In the genomic region with DNA sequence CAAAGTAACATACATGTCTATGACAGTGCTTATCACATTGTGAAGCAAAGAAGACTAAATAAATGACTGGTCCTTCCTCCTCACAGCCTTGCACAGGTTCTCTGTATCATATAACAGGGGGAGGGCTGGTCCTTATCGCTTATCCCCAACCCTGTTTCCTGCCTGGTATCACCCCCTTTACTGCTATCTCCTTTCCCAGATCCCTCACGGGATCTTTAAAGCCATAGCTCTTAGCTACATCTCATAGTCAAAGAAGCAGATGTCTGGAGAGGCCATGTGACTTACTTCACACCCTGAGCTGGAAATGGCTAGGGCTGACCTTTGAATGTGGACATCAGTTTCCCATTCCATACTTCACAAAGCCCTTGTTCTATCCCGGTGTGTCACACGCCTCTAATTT, we compare ENCODE assay signal across 23 mouse cellular contexts. TPM values are rescaled to one million over a fixed set of nuclear protein-coding genes. Genes with fewer than 3 reads are reported as not detected.
DNase-seq lines count a peak whose midpoint lies in the region; ATAC-seq and TF ChIP-seq lines count a peak whose summit lies in the region.
"Had no signal": no experiment of that assay in that cellular context is flagged by ENCODE, and none has a peak within 500 bp of the region (broad histone marks: within the 10 kb centered on the region; RNA-seq: fewer than 3 reads in every experiment).

No protein-coding gene starts in this region.

- H3K4me1 ChIP-seq in liver, postnatal 0 days (ENCODE audit: insufficient read depth), result no peaks in the 10 kb centered on the region
- peaks cover 20% of the 10 kb centered on the region for H3K4me1 ChIP-seq in liver, embryonic 12.5 days
- peaks cover 7% of the 10 kb centered on the region for H3K4me1 ChIP-seq in liver, embryonic 16.5 days (ENCODE audit: control insufficient read depth, low read depth, low read length)
- H3K4me1 ChIP-seq in midbrain, embryonic 15.5 days, result no peaks in the 10 kb centered on the region
- H3K4me1 ChIP-seq: embryonic facial prominence, embryonic 13.5 days; forebrain, embryonic 12.5 days; heart, embryonic 13.5 days had no signal

- H3K36me3 ChIP-seq in liver, postnatal 0 days (replicated peaks; ENCODE audit: insufficient read depth, low read length), result no peaks in the 10 kb centered on the region
- peaks cover 11% of the 10 kb centered on the region; the same call in 1 of the 2 replicates for H3K36me3 ChIP-seq in liver, embryonic 12.5 days
- no peaks in the 10 kb centered on the region for H3K36me3 ChIP-seq in liver, embryonic 16.5 days (ENCODE audit: control insufficient read depth, insufficient read depth)
- no peaks in the 10 kb centered on the region for H3K36me3 ChIP-seq in midbrain, embryonic 15.5 days (replicated peaks)
- H3K36me3 ChIP-seq: forebrain, embryonic 12.5 days had no signal

- H3K27ac ChIP-seq in liver, postnatal 0 days (ENCODE audit: low read depth), result no peak overlapping the region
- H3K27ac ChIP-seq in liver, embryonic 12.5 days, result peak overlapping the region; percentile 40; the same call in 1 of the 2 replicates
- H3K27ac ChIP-seq in liver, embryonic 16.5 days (ENCODE audit: low read length), result no peak overlapping the region
- no peak overlapping the region for H3K27ac ChIP-seq in midbrain, embryonic 15.5 days
- H3K27ac ChIP-seq: embryonic facial prominence, embryonic 13.5 days; forebrain, embryonic 12.5 days; heart, embryonic 13.5 days had no signal

- no peak overlapping the region for H3K4me2 ChIP-seq in liver, postnatal 0 days (ENCODE audit: low read depth, low read length)
- peak overlapping the region; percentile 15; the same call in 1 of the 2 replicates for H3K4me2 ChIP-seq in liver, embryonic 12.5 days
- no peak overlapping the region for H3K4me2 ChIP-seq in liver, embryonic 16.5 days (ENCODE audit: low read depth, low read length)
- H3K4me2 ChIP-seq in midbrain, embryonic 15.5 days, result no peak overlapping the region
- H3K4me2 ChIP-seq: embryonic facial prominence, embryonic 13.5 days; forebrain, embryonic 12.5 days; heart, embryonic 13.5 days had no signal

- no peak for ATAC-seq in liver, postnatal 0 days
- peak; percentile 94 for ATAC-seq in liver, embryonic 12.5 days
- peak; percentile 87 for ATAC-seq in liver, embryonic 16.5 days (ENCODE audit: low read depth)
- no peak for ATAC-seq in midbrain, embryonic 15.5 days (replicated peaks)
- ATAC-seq in cerebellum, adult (ENCODE audit: insufficient number of reproducible peaks, low FRiP score, low TSS enrichment), result no peak
- ATAC-seq: forebrain, embryonic 16.5 days; hindbrain, embryonic 16.5 days had no signal

- peak; percentile 9 for DNase-seq in liver
- no peak for DNase-seq in liver, postnatal 0 days
- no peak for DNase-seq in frontal cortex, adult 2 months (ENCODE audit: extremely low spot score in 1 of 2, low spot score in 1 of 2)
- DNase-seq: adrenal gland, adult 8-10 months; adrenal gland, postnatal 36 days; cerebellum, adult 18-20 months; cerebellum, adult 9-11 months; cerebellum, postnatal 36 days; gastrocnemius, postnatal 36 days; heart, adult 11 months; heart, postnatal 36 days had no signal

- no peak overlapping the region for H3K9ac ChIP-seq in liver, postnatal 0 days (replicated peaks)
- no peak overlapping the region for H3K9ac ChIP-seq in liver, embryonic 12.5 days
- no peak overlapping the region for H3K9ac ChIP-seq in liver, embryonic 16.5 days (ENCODE audit: low read depth, low read length)
- no peak overlapping the region for H3K9ac ChIP-seq in midbrain, embryonic 15.5 days
- H3K9ac ChIP-seq: embryonic facial prominence, embryonic 13.5 days; forebrain, embryonic 12.5 days; heart, embryonic 13.5 days had no signal

- no peaks in the 10 kb centered on the region for H3K27me3 ChIP-seq in liver, postnatal 0 days (ENCODE audit: insufficient read depth, low read length)
- H3K27me3 ChIP-seq in liver, embryonic 12.5 days (replicated peaks), result no peaks in the 10 kb centered on the region
- no peaks in the 10 kb centered on the region for H3K27me3 ChIP-seq in liver, embryonic 16.5 days (ENCODE audit: control insufficient read depth, insufficient read depth, low read depth, low read length)
- H3K27me3 ChIP-seq in midbrain, embryonic 15.5 days (replicated peaks), result no peaks in the 10 kb centered on the region
- H3K27me3 ChIP-seq: embryonic facial prominence, embryonic 13.5 days; forebrain, embryonic 12.5 days; heart, embryonic 13.5 days had no signal

- no peak overlapping the region for H3K4me3 ChIP-seq in liver, postnatal 0 days (ENCODE audit: low read depth, low read length)
- no peak overlapping the region for H3K4me3 ChIP-seq in liver, embryonic 12.5 days
- no peak overlapping the region for H3K4me3 ChIP-seq in liver, embryonic 16.5 days (ENCODE audit: low read depth, low read length)
- H3K4me3 ChIP-seq in midbrain, embryonic 15.5 days, result no peak overlapping the region
- H3K4me3 ChIP-seq: embryonic facial prominence, embryonic 13.5 days; forebrain, embryonic 12.5 days; heart, embryonic 13.5 days had no signal

- 37% methylated on average over 4 of the region's 4 CpGs for WGBS in liver, postnatal 0 days (ENCODE audit: insufficient replicate concordance)
- WGBS in liver, embryonic 12.5 days (ENCODE audit: insufficient replicate concordance), result 19% methylated on average over 4 of the region's 4 CpGs
- WGBS in liver, embryonic 16.5 days (ENCODE audit: insufficient replicate concordance), result 21% methylated on average over 4 of the region's 4 CpGs
- WGBS in midbrain, embryonic 15.5 days, result 72% methylated on average over 4 of the region's 4 CpGs

- TF ChIP-seq CTCF in liver, postnatal 0 days (IDR thresholded peaks at IDR 0.05; ENCODE audit: low read depth), result no peak

- TF ChIP-seq EP300 in liver, postnatal 0 days (IDR thresholded peaks at IDR 0.05; ENCODE audit: low read depth), result no peak

- no peaks in the 10 kb centered on the region for H3K9me3 ChIP-seq in liver, postnatal 0 days (ENCODE audit: low read length)
- no peaks in the 10 kb centered on the region for H3K9me3 ChIP-seq in liver, embryonic 12.5 days (replicated peaks)
- no peaks in the 10 kb centered on the region for H3K9me3 ChIP-seq in liver, embryonic 16.5 days (replicated peaks; ENCODE audit: control insufficient read depth, low read length)
- H3K9me3 ChIP-seq in midbrain, embryonic 15.5 days, result no peaks in the 10 kb centered on the region
- H3K9me3 ChIP-seq: embryonic facial prominence, embryonic 13.5 days; forebrain, embryonic 12.5 days; heart, embryonic 13.5 days had no signal

RNA-seq across cellular contexts. Expression of gene Nme6, which starts 6.8 kb away (rescaled TPM):
- polyA plus RNA-seq in liver, postnatal 0 days (2015; fragmentation: Nextera tagmentation; extraction: Ambion mirVana), result 30.6 and 30.7 TPM in 2 replicates
- 59.0 and 61.2 TPM in 2 replicates for polyA plus RNA-seq in liver, embryonic 12.5 days (2016; fragmentation: Nextera tagmentation; extraction: Ambion mirVana)
- 51.0 and 54.7 TPM in 2 replicates for polyA plus RNA-seq in liver, embryonic 16.5 days (2015; fragmentation: Nextera tagmentation; extraction: Ambion mirVana)
- polyA plus RNA-seq in midbrain, embryonic 15.5 days (2015; fragmentation: Nextera tagmentation; extraction: Ambion mirVana), result 59.4 and 68.3 TPM in 2 replicates
- 15.3 and 16.1 TPM in 2 replicates for polyA plus RNA-seq in frontal cortex, adult 2 months (2012; rRNA removed)

RNA-seq across cellular contexts. Expression of gene Spink8, which starts 13.7 kb away (rescaled TPM):
- not detected in 2 replicates for polyA plus RNA-seq in liver, postnatal 0 days (2015; fragmentation: Nextera tagmentation; extraction: Ambion mirVana)
- polyA plus RNA-seq in liver, embryonic 12.5 days (2016; fragmentation: Nextera tagmentation; extraction: Ambion mirVana), result not detected in 2 replicates
- polyA plus RNA-seq in liver, embryonic 16.5 days (2015; fragmentation: Nextera tagmentation; extraction: Ambion mirVana), result not detected in 2 replicates
- 0.29 TPM in 1 of 2 replicates, not detected in the other for polyA plus RNA-seq in midbrain, embryonic 15.5 days (2015; fragmentation: Nextera tagmentation; extraction: Ambion mirVana)
- polyA plus RNA-seq in frontal cortex, adult 2 months (2012; rRNA removed), result 0.64 and 0.67 TPM in 2 replicates
- polyA plus RNA-seq: C2C12; embryonic facial prominence, embryonic 13.5 days; forebrain, embryonic 12.5 days; forebrain, embryonic 16.5 days; heart, embryonic 13.5 days; heart, postnatal 0 days; hindbrain, embryonic 11.5 days; hindbrain, embryonic 16.5 days had no signal

RNA-seq across cellular contexts. Expression of gene Camp, which starts 23.7 kb away (rescaled TPM):
- 659 and 684 TPM in 2 replicates for polyA plus RNA-seq in liver, postnatal 0 days (2015; fragmentation: Nextera tagmentation; extraction: Ambion mirVana)
- polyA plus RNA-seq in liver, embryonic 12.5 days (2016; fragmentation: Nextera tagmentation; extraction: Ambion mirVana), result 25.2 and 31.4 TPM in 2 replicates
- polyA plus RNA-seq in liver, embryonic 16.5 days (2015; fragmentation: Nextera tagmentation; extraction: Ambion mirVana), result 303 and 340 TPM in 2 replicates
- polyA plus RNA-seq in midbrain, embryonic 15.5 days (2015; fragmentation: Nextera tagmentation; extraction: Ambion mirVana), result 2.6 TPM in 1 of 2 replicates, not detected in the other
- 0.22 and 0.61 TPM in 2 replicates for polyA plus RNA-seq in frontal cortex, adult 2 months (2012; rRNA removed)
- polyA plus RNA-seq: C2C12; forebrain, embryonic 16.5 days had no signal

RNA-seq across cellular contexts. Expression of gene Fbxw27, which starts 35.3 kb away (rescaled TPM):
- polyA plus RNA-seq in liver, postnatal 0 days (2015; fragmentation: Nextera tagmentation; extraction: Ambion mirVana), result not detected in 2 replicates
- polyA plus RNA-seq in liver, embryonic 12.5 days (2016; fragmentation: Nextera tagmentation; extraction: Ambion mirVana), result not detected in 2 replicates
- polyA plus RNA-seq in liver, embryonic 16.5 days (2015; fragmentation: Nextera tagmentation; extraction: Ambion mirVana), result not detected in 2 replicates
- 0.44 TPM in 1 of 2 replicates, not detected in the other for polyA plus RNA-seq in midbrain, embryonic 15.5 days (2015; fragmentation: Nextera tagmentation; extraction: Ambion mirVana)
- polyA plus RNA-seq in frontal cortex, adult 2 months (2012; rRNA removed), result 0.12 TPM in 1 of 2 replicates, not detected in the other
- polyA plus RNA-seq: C2C12; embryonic facial prominence, embryonic 13.5 days; forebrain, embryonic 12.5 days; forebrain, embryonic 16.5 days; heart, embryonic 13.5 days; heart, postnatal 0 days; hindbrain, embryonic 11.5 days; hindbrain, embryonic 16.5 days had no signal

RNA-seq across cellular contexts. Expression of gene Cdc25a, which starts 49.6 kb away (rescaled TPM):
- polyA plus RNA-seq in liver, postnatal 0 days (2015; fragmentation: Nextera tagmentation; extraction: Ambion mirVana), result 7.5 and 7.8 TPM in 2 replicates
- polyA plus RNA-seq in liver, embryonic 12.5 days (2016; fragmentation: Nextera tagmentation; extraction: Ambion mirVana), result 34.9 and 36.4 TPM in 2 replicates
- 9.9 and 10.7 TPM in 2 replicates for polyA plus RNA-seq in liver, embryonic 16.5 days (2015; fragmentation: Nextera tagmentation; extraction: Ambion mirVana)
- polyA plus RNA-seq in midbrain, embryonic 15.5 days (2015; fragmentation: Nextera tagmentation; extraction: Ambion mirVana), result 12.4 and 14.7 TPM in 2 replicates
- polyA plus RNA-seq in frontal cortex, adult 2 months (2012; rRNA removed), result 3.4 and 4.3 TPM in 2 replicates

Comparison
In these comparisons a context has a peak if more than half of its experiments do, and no peak if none do; other contexts are left out.
1. ATAC-seq: peak in liver, embryonic 12.5 days (single experiment) and liver, embryonic 16.5 days (single experiment); none in liver, postnatal 0 days (single experiment), midbrain, embryonic 15.5 days (single experiment) and cerebellum, adult (single experiment).